ENCODE assay signal across 19 mouse cellular contexts in the genomic region with DNA sequence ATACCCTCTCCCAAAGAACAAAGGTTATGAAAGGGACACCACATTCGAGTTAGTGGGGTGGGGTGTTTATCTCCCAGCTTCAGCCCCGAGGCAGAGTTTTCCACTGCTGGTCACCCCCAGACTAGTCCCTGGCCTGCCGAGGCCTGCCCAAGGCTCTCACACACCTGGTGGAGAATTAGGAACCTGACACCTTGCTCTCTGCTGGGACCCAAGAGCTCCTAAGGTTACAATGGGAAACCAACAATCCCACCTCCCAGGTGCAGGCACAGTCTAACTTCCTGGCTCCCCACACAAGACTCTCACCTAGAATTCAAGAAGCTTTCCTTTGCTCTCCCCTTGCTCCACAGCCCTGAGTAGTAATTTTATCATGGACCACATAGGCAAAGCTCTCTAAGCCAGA. TPM values are rescaled to one million over a fixed set of nuclear protein-coding genes. Genes with fewer than 3 reads are reported as not detected.
DNase-seq lines count a peak whose midpoint lies in the region; ATAC-seq and TF ChIP-seq lines count a peak whose summit lies in the region.
"Had no signal": no experiment of that assay in that cellular context is flagged by ENCODE, and none has a peak within 500 bp of the region (broad histone marks: within the 10 kb centered on the region; RNA-seq: fewer than 3 reads in every experiment).

No protein-coding gene starts in this region.

- 73% methylated on average over 3 of the region's 3 CpGs for WGBS in embryonic facial prominence, embryonic 10.5 days
- 77% methylated on average over 3 of the region's 3 CpGs for WGBS in embryonic facial prominence, embryonic 11.5 days
- WGBS in embryonic facial prominence, embryonic 13.5 days = 59% methylated on average over 3 of the region's 3 CpGs
- WGBS in limb, embryonic 10.5 days = 75% methylated on average over 3 of the region's 3 CpGs
- WGBS in forebrain, embryonic 13.5 days = 85% methylated on average over 3 of the region's 3 CpGs
- 89% methylated on average over 3 of the region's 3 CpGs for WGBS in thymus, adult 2 months

- H3K9ac ChIP-seq in embryonic facial prominence, embryonic 11.5 days (replicated peaks; ENCODE audit: low read length) = no peak overlapping the region
- no peak overlapping the region for H3K9ac ChIP-seq in embryonic facial prominence, embryonic 13.5 days
- H3K9ac ChIP-seq in forebrain, embryonic 13.5 days = no peak overlapping the region

- no peak overlapping the region for H3K4me3 ChIP-seq in embryonic facial prominence, embryonic 10.5 days
- no peak overlapping the region for H3K4me3 ChIP-seq in embryonic facial prominence, embryonic 11.5 days (ENCODE audit: low read depth, low read length)
- H3K4me3 ChIP-seq in embryonic facial prominence, embryonic 13.5 days = no peak overlapping the region
- H3K4me3 ChIP-seq in limb, embryonic 10.5 days = no peak overlapping the region
- no peak overlapping the region for H3K4me3 ChIP-seq in forebrain, embryonic 13.5 days
- H3K4me3 ChIP-seq in thymus, adult 2 months (ENCODE audit: control insufficient read depth, insufficient read depth, low read length) = no peak overlapping the region

- TF ChIP-seq CTCF in thymus, adult 2 months (IDR thresholded peaks at IDR 0.05; ENCODE audit: borderline replicate concordance, control insufficient read depth, extremely low read depth, insufficient read depth, low read length, poor library complexity) = no peak

- no peak overlapping the region for H3K27ac ChIP-seq in embryonic facial prominence, embryonic 10.5 days (replicated peaks)
- H3K27ac ChIP-seq in embryonic facial prominence, embryonic 11.5 days (replicated peaks; ENCODE audit: low read depth, low read length) = no peak overlapping the region
- 0 out of 2 replicates have a peak overlapping the region, but pooled peaks have one; percentile 28 for H3K27ac ChIP-seq in embryonic facial prominence, embryonic 13.5 days
- no peak overlapping the region for H3K27ac ChIP-seq in limb, embryonic 10.5 days
- H3K27ac ChIP-seq in forebrain, embryonic 13.5 days = no peak overlapping the region
- H3K27ac ChIP-seq in thymus, adult 2 months (ENCODE audit: control insufficient read depth, insufficient read depth, low read length) = no peak overlapping the region

- H3K27me3 ChIP-seq in embryonic facial prominence, embryonic 10.5 days (replicated peaks; ENCODE audit: low read depth, poor library complexity, severe bottlenecking) = no peaks in the 10 kb centered on the region
- H3K27me3 ChIP-seq in embryonic facial prominence, embryonic 11.5 days (ENCODE audit: control insufficient read depth, insufficient read depth, low read length) = no peaks in the 10 kb centered on the region
- H3K27me3 ChIP-seq in embryonic facial prominence, embryonic 13.5 days = no peaks in the 10 kb centered on the region
- H3K27me3 ChIP-seq in limb, embryonic 10.5 days (ENCODE audit: low read depth, poor library complexity, severe bottlenecking) = no peaks in the 10 kb centered on the region
- H3K27me3 ChIP-seq in forebrain, embryonic 13.5 days = no peaks in the 10 kb centered on the region
- H3K27me3 ChIP-seq in thymus, adult 2 months (ENCODE audit: control insufficient read depth, insufficient read depth, low read length) = no peaks in the 10 kb centered on the region

- no peaks in the 10 kb centered on the region for H3K9me3 ChIP-seq in embryonic facial prominence, embryonic 10.5 days
- H3K9me3 ChIP-seq in embryonic facial prominence, embryonic 11.5 days (replicated peaks; ENCODE audit: control insufficient read depth, low read length) = no peaks in the 10 kb centered on the region
- H3K9me3 ChIP-seq in embryonic facial prominence, embryonic 13.5 days = no peaks in the 10 kb centered on the region
- H3K9me3 ChIP-seq in limb, embryonic 10.5 days (replicated peaks) = no peaks in the 10 kb centered on the region
- H3K9me3 ChIP-seq in forebrain, embryonic 13.5 days (replicated peaks) = no peaks in the 10 kb centered on the region

- H3K4me2 ChIP-seq in embryonic facial prominence, embryonic 11.5 days (ENCODE audit: low read depth, low read length) = no peak overlapping the region
- H3K4me2 ChIP-seq in embryonic facial prominence, embryonic 13.5 days = no peak overlapping the region
- no peak overlapping the region for H3K4me2 ChIP-seq in forebrain, embryonic 13.5 days

- peaks cover 83% of the 10 kb centered on the region for H3K36me3 ChIP-seq in embryonic facial prominence, embryonic 10.5 days (replicated peaks)
- peaks cover 8% of the 10 kb centered on the region for H3K36me3 ChIP-seq in embryonic facial prominence, embryonic 11.5 days (replicated peaks; ENCODE audit: control insufficient read depth, insufficient read depth, low read depth, low read length)
- peaks cover 80% of the 10 kb centered on the region for H3K36me3 ChIP-seq in embryonic facial prominence, embryonic 13.5 days
- H3K36me3 ChIP-seq in limb, embryonic 10.5 days = peaks cover 84% of the 10 kb centered on the region
- H3K36me3 ChIP-seq in forebrain, embryonic 13.5 days (ENCODE audit: poor library complexity, severe bottlenecking) = peaks cover 84% of the 10 kb centered on the region
- H3K36me3 ChIP-seq in thymus, adult 2 months (ENCODE audit: control insufficient read depth, insufficient read depth, low read length) = peaks cover 32% of the 10 kb centered on the region

- ATAC-seq in embryonic facial prominence, embryonic 11.5 days (replicated peaks; ENCODE audit: insufficient number of reproducible peaks, low FRiP score, low TSS enrichment, low read depth) = no peak; the same call in 1 of the 2 replicates
- no peak for ATAC-seq in embryonic facial prominence, embryonic 13.5 days (ENCODE audit: insufficient number of reproducible peaks, insufficient read depth, low FRiP score, low TSS enrichment, low read depth)
- ATAC-seq in forebrain, embryonic 13.5 days = no peak
- ATAC-seq: forebrain, embryonic 14.5 days; forebrain, embryonic 16.5 days had no signal

- TF ChIP-seq POLR2A in thymus, adult 2 months (IDR thresholded peaks at IDR 0.05; ENCODE audit: control insufficient read depth, extremely low read depth, insufficient read depth, low read length, poor library complexity) = no peak

- DNase-seq in embryonic facial prominence, embryonic 10.5 days (ENCODE audit: low spot score) = peak; percentile 23
- peak; percentile 14 for DNase-seq in embryonic facial prominence, embryonic 11.5 days (ENCODE audit: low spot score)
- DNase-seq in limb, embryonic 10.5 days (ENCODE audit: low spot score) = peak; percentile 32
- no peak for DNase-seq in lung, postnatal 36 days
- no peak for DNase-seq in thymus, adult 2 months
- DNase-seq: adrenal gland, adult 2 months; adrenal gland, postnatal 10 days; adrenal gland, postnatal 25 days; cerebellum, adult 11 months; cerebellum, adult 18-20 months; cerebellum, adult 8-10 months; cerebellum, adult 9-11 months; cerebellum, postnatal 14 days; cerebellum, postnatal 36 days; embryo, embryonic 11 days had no signal

- peaks cover 13% of the 10 kb centered on the region for H3K4me1 ChIP-seq in embryonic facial prominence, embryonic 10.5 days
- no peaks in the 10 kb centered on the region for H3K4me1 ChIP-seq in embryonic facial prominence, embryonic 11.5 days (ENCODE audit: control insufficient read depth, insufficient read depth, low read length)
- no peaks in the 10 kb centered on the region for H3K4me1 ChIP-seq in embryonic facial prominence, embryonic 13.5 days
- no peaks in the 10 kb centered on the region for H3K4me1 ChIP-seq in limb, embryonic 10.5 days
- H3K4me1 ChIP-seq in forebrain, embryonic 13.5 days = no peaks in the 10 kb centered on the region
- no peaks in the 10 kb centered on the region for H3K4me1 ChIP-seq in thymus, adult 2 months (replicated peaks; ENCODE audit: control insufficient read depth, insufficient read depth, low read length)

RNA-seq across cellular contexts. Expression of a gene that starts 7.4 kb away (rescaled TPM):
- polyA plus RNA-seq in embryonic facial prominence, embryonic 10.5 days (2016; fragmentation: Nextera tagmentation; extraction: Ambion mirVana) = 34.5 and 36.8 TPM in 2 replicates
- polyA plus RNA-seq in embryonic facial prominence, embryonic 11.5 days (2014; fragmentation: Nextera tagmentation; extraction: Ambion mirVana) = 18.6 and 20.7 TPM in 2 replicates
- polyA plus RNA-seq in embryonic facial prominence, embryonic 13.5 days (2015; fragmentation: Nextera tagmentation; extraction: Ambion mirVana) = 25.3 and 27.9 TPM in 2 replicates
- polyA plus RNA-seq in limb, embryonic 10.5 days (2016; fragmentation: Nextera tagmentation; extraction: Ambion mirVana) = 39.1 and 39.7 TPM in 2 replicates
- 24.2 and 28.7 TPM in 2 replicates for polyA plus RNA-seq in forebrain, embryonic 13.5 days (2015; fragmentation: Nextera tagmentation; extraction: Ambion mirVana)
- 47.8 and 54.1 TPM in 2 replicates for polyA plus RNA-seq in thymus, adult 2 months (2012; rRNA removed)

RNA-seq across cellular contexts. Expression of a gene that starts 18.7 kb away (rescaled TPM):
- 95.7 and 96.7 TPM in 2 replicates for polyA plus RNA-seq in embryonic facial prominence, embryonic 10.5 days (2016; fragmentation: Nextera tagmentation; extraction: Ambion mirVana)
- 109 and 110 TPM in 2 replicates for polyA plus RNA-seq in embryonic facial prominence, embryonic 11.5 days (2014; fragmentation: Nextera tagmentation; extraction: Ambion mirVana)
- polyA plus RNA-seq in embryonic facial prominence, embryonic 13.5 days (2015; fragmentation: Nextera tagmentation; extraction: Ambion mirVana) = 93.3 and 94.0 TPM in 2 replicates
- polyA plus RNA-seq in limb, embryonic 10.5 days (2016; fragmentation: Nextera tagmentation; extraction: Ambion mirVana) = 85.5 and 96.1 TPM in 2 replicates
- polyA plus RNA-seq in forebrain, embryonic 13.5 days (2015; fragmentation: Nextera tagmentation; extraction: Ambion mirVana) = 73.2 and 74.6 TPM in 2 replicates
- polyA plus RNA-seq in thymus, adult 2 months (2012; rRNA removed) = 41.1 and 47.5 TPM in 2 replicates

RNA-seq across cellular contexts. Expression of a gene that starts 18.8 kb away (rescaled TPM):
- 2.9 and 4.5 TPM in 2 replicates for polyA plus RNA-seq in embryonic facial prominence, embryonic 10.5 days (2016; fragmentation: Nextera tagmentation; extraction: Ambion mirVana)
- 1.0 and 1.4 TPM in 2 replicates for polyA plus RNA-seq in embryonic facial prominence, embryonic 11.5 days (2014; fragmentation: Nextera tagmentation; extraction: Ambion mirVana)
- polyA plus RNA-seq in embryonic facial prominence, embryonic 13.5 days (2015; fragmentation: Nextera tagmentation; extraction: Ambion mirVana) = 20.0 and 27.9 TPM in 2 replicates
- 3.9 and 4.4 TPM in 2 replicates for polyA plus RNA-seq in limb, embryonic 10.5 days (2016; fragmentation: Nextera tagmentation; extraction: Ambion mirVana)
- polyA plus RNA-seq in forebrain, embryonic 13.5 days (2015; fragmentation: Nextera tagmentation; extraction: Ambion mirVana) = 0.10 TPM in 1 of 2 replicates, not detected in the other
- 18.8 and 21.1 TPM in 2 replicates for polyA plus RNA-seq in thymus, adult 2 months (2012; rRNA removed)
- polyA plus RNA-seq: forebrain, embryonic 14.5 days had no signal

Comparison
In these comparisons a context has a peak if more than half of its experiments do, and no peak if none do; other contexts are left out.
1. DNase-seq: peak in embryonic facial prominence, embryonic 10.5 days (single experiment), embryonic facial prominence, embryonic 11.5 days (single experiment) and limb, embryonic 10.5 days (single experiment); none in lung, postnatal 36 days (single experiment) and thymus, adult 2 months (single experiment).